Mouse (Mus musculus) olfactory bulb, adult 2 months (tissue): ENCODE data around the gene Filip1. TPM values are rescaled to one million over a fixed set of nuclear protein-coding genes. Genes with fewer than 3 reads are reported as not detected.

Experiments
- H3K27ac ChIP-seq: fragments of 200-500 bp; 2 replicates; pipeline ENCODE4 v1.5.1; 2012; ENCODE audit warnings: low read depth, low read length; ENCODE audit not compliant: insufficient read depth
- H3K4me1 ChIP-seq: fragments of 200-500 bp; 2 replicates; pipeline ENCODE4 v1.6.1; 2012; ENCODE audit warnings: low read length; ENCODE audit not compliant: control insufficient read depth, insufficient read depth
- H3K4me3 ChIP-seq: fragments of 200-500 bp; 2 replicates; pipeline ENCODE4 v1.5.1; 2012; ENCODE audit warnings: mild to moderate bottlenecking, low read depth, low read length, moderate library complexity; ENCODE audit not compliant: insufficient read depth
- CTCF ChIP-seq: fragments of 200-500 bp; IDR thresholded peaks from 2 replicates; pipeline ENCODE4 v1.5.1; 2012; ENCODE audit warnings: low read depth, mild to moderate bottlenecking, low read length, moderate library complexity; ENCODE audit not compliant: insufficient read depth
- POLR2A ChIP-seq: fragments of 200-500 bp; IDR thresholded peaks from 2 replicates; pipeline ENCODE4 v1.6.1; 2012; ENCODE audit warnings: mild to moderate bottlenecking, low read depth, low read length, moderate library complexity; ENCODE audit not compliant: insufficient read depth
- WGBS: fragments of 180-500 bp; shearing (Covaris S2); methylation state at CpG from one replicate; pipeline ENCODE4 v1.1.7; 2018; 5-methylcytosine and 5-hydroxymethylcytosine counted together
- polyA plus RNA-seq: library from polyadenylated mRNA; stranded (reverse); fragments of >200 nt; gene quantifications from 2 replicates; pipeline ENCODE4 v1.2.4, GENCODE M21; 2012; ENCODE audit warnings: low replicate concordance; ENCODE audit not compliant: missing spikeins, insufficient read depth, insufficient read length

Gene Filip1
- polyA plus RNA-seq, 1 experiment = not detected

- 76% methylated on average over 3 of the region's 3 CpGs for WGBS
- TF ChIP-seq POLR2A (no peak), CTCF (no peak)
- no peak overlapping the region for H3K4me3 ChIP-seq
- no peak overlapping the region for H3K27ac ChIP-seq
- H3K4me1 ChIP-seq = peaks cover 3% of the 10 kb centered on the region
Observed at GRCm38 (mm10) chr9:79958395-79958794, 54.3 kb downstream of the Filip1 start.

GRCm38 (mm10) chr9:79954944-79955343 lies 57.7 kb downstream of the Filip1 start:
- Histone ChIP-seq H3K4me3 (no peak overlapping the region), H3K4me1 (no peaks in the 10 kb centered on the region), H3K27ac (no peak overlapping the region)
- no peak for TF ChIP-seq POLR2A
- TF ChIP-seq CTCF = no peak
- 75% methylated on average over 5 of the region's 5 CpGs for WGBS

GRCm38 (mm10) chr9:79951984-79952383 lies 60.7 kb downstream of the Filip1 start:
- no peak overlapping the region for H3K4me3 ChIP-seq
- TF ChIP-seq POLR2A (no peak), CTCF (no peak)
- no peaks in the 10 kb centered on the region for H3K4me1 ChIP-seq
- H3K27ac ChIP-seq = no peak overlapping the region
- 76% methylated on average over 8 of the region's 8 CpGs for WGBS

GRCm38 (mm10) chr9:79951339-79951738 lies 61.3 kb downstream of the Filip1 start:
- no peaks in the 10 kb centered on the region for H3K4me1 ChIP-seq
- no peak overlapping the region for H3K4me3 ChIP-seq
- TF ChIP-seq POLR2A (no peak), CTCF (no peak)
- WGBS = 88% methylated on average over 5 of the region's 5 CpGs
- no peak overlapping the region for H3K27ac ChIP-seq

- 86% methylated on average over 5 of the region's 5 CpGs for WGBS
- H3K4me3 ChIP-seq = no peak overlapping the region
- no peaks in the 10 kb centered on the region for H3K4me1 ChIP-seq
- no peak overlapping the region for H3K27ac ChIP-seq
- TF ChIP-seq CTCF (no peak), POLR2A (no peak)
Observed at GRCm38 (mm10) chr9:79950666-79951065, 62.0 kb downstream of the Filip1 start.

- Histone ChIP-seq H3K4me3 (no peak overlapping the region), H3K27ac (no peak overlapping the region), H3K4me1 (no peaks in the 10 kb centered on the region)
- WGBS = 54% methylated on average over 6 of the region's 6 CpGs
- TF ChIP-seq POLR2A = no peak
- TF ChIP-seq CTCF = no peak
Observed at GRCm38 (mm10) chr9:79950038-79950437, 62.6 kb downstream of the Filip1 start.

GRCm38 (mm10) chr9:79948376-79948775 lies 64.3 kb downstream of the Filip1 start:
- WGBS = 72% methylated on average over 2 of the region's 2 CpGs

GRCm38 (mm10) chr9:79947973-79948372 lies 64.7 kb downstream of the Filip1 start:
- no peak overlapping the region for H3K4me3 ChIP-seq
- H3K4me1 ChIP-seq = no peaks in the 10 kb centered on the region
- TF ChIP-seq CTCF = no peak
- TF ChIP-seq POLR2A = no peak
- 85% methylated on average over 2 of the region's 2 CpGs for WGBS
- H3K27ac ChIP-seq = no peak overlapping the region

More at GRCm38 (mm10) chr9:79948376-79948775, 64.3 kb downstream of the Filip1 start:
- H3K4me3 ChIP-seq = no peak overlapping the region
- TF ChIP-seq CTCF = no peak
- TF ChIP-seq POLR2A = no peak
- no peak overlapping the region for H3K27ac ChIP-seq
- no peaks in the 10 kb centered on the region for H3K4me1 ChIP-seq

GRCm38 (mm10) chr9:79947414-79947813 lies 65.2 kb downstream of the Filip1 start:
- Histone ChIP-seq H3K4me3 (no peak overlapping the region), H3K4me1 (no peaks in the 10 kb centered on the region), H3K27ac (no peak overlapping the region)
- WGBS = 80% methylated on average over 3 of the region's 3 CpGs
- TF ChIP-seq CTCF = no peak
- TF ChIP-seq POLR2A = no peak

- WGBS = 85% methylated on average over 6 of the region's 6 CpGs
- Histone ChIP-seq H3K27ac (no peak overlapping the region), H3K4me3 (no peak overlapping the region), H3K4me1 (no peaks in the 10 kb centered on the region)
- TF ChIP-seq CTCF = no peak
- no peak for TF ChIP-seq POLR2A
Observed at GRCm38 (mm10) chr9:79944872-79945271, 67.8 kb downstream of the Filip1 start.
